Mouse (Mus musculus) CH12.LX (cell line): ENCODE measurements at regions not wholly inside any gene's neighbourhood (a gene's known extent, or its start where the extent isn't known, plus 50 kb on each side); places are given as distances from the start of the nearest gene placed in this dataset.

Experiments used
- DNase-seq: peaks from one replicate; pipeline ENCODE4 v3.0.0-alpha.2; 2013; ENCODE audit errors: extremely low read depth
- H3K27ac ChIP-seq: 2 replicates; pipeline ENCODE4 v1.5.1; 2012; ENCODE audit warnings: low read depth, mild to moderate bottlenecking, control low read depth, moderate library complexity; ENCODE audit not compliant: insufficient read depth
- H3K27me3 ChIP-seq: replicated peaks from 2 replicates; pipeline ENCODE3; 2012; ENCODE audit warnings: inconsistent platforms
- H3K36me3 ChIP-seq, 2 experiments: replicated peaks in 1 of 2; 2 replicates each; pipeline versions ENCODE3 to v1.6.1; 2012; ENCODE audit warnings: inconsistent platforms in 1 of 2, low read length in 1 of 2, mild to moderate bottlenecking in 1 of 2, mixed read lengths in 1 of 2, moderate library complexity in 1 of 2; ENCODE audit not compliant: control insufficient read depth in 1 of 2, insufficient read depth in 1 of 2
- H3K4me1 ChIP-seq, 2 experiments: 2 replicates each; pipeline ENCODE4 v1.6.1; 2012; ENCODE audit warnings: inconsistent platforms in 1 of 2, moderate library complexity in 1 of 2; ENCODE audit not compliant: insufficient read depth in 2 of 2, control insufficient read depth in 1 of 2
- H3K4me2 ChIP-seq: 2 replicates; pipeline ENCODE4 v1.6.1; 2012; ENCODE audit warnings: low read depth, mild to moderate bottlenecking, control low read depth; ENCODE audit not compliant: poor library complexity, insufficient read depth, severe bottlenecking
- H3K4me3 ChIP-seq, 3 experiments: fragments of 150-350 bp in 1 of 3; sonication (generic) in 1 of 3; replicated peaks in 1 of 3; 2 replicates each; pipeline versions ENCODE3 to v1.5.1; 2011 to 2012; ENCODE audit warnings: low read depth in 2 of 3, low read length in 2 of 3, mild to moderate bottlenecking in 2 of 3, moderate library complexity in 2 of 3, control low read depth in 1 of 3, improper control_type of control experiment in 1 of 3, inconsistent platforms in 1 of 3, mixed read lengths in 1 of 3; ENCODE audit not compliant: poor library complexity in 1 of 3
- H3K79me2 ChIP-seq: replicated peaks from 2 replicates; pipeline ENCODE4 v1.6.1; 2012; ENCODE audit warnings: mild to moderate bottlenecking, moderate library complexity; ENCODE audit not compliant: control insufficient read depth, poor library complexity, insufficient read depth, severe bottlenecking; ENCODE audit errors: extremely low read depth
- H3K9ac ChIP-seq: 2 replicates; pipeline ENCODE4 v1.6.1; 2012; ENCODE audit warnings: low read depth, mild to moderate bottlenecking, control low read depth, moderate library complexity; ENCODE audit not compliant: insufficient read depth
- H3K9me3 ChIP-seq: replicated peaks from 2 replicates; pipeline ENCODE3; 2012; ENCODE audit warnings: low read length, inconsistent platforms, mixed read lengths
- BHLHE40 ChIP-seq: IDR thresholded peaks from 2 replicates; pipeline ENCODE4 v1.6.1; 2011; ENCODE audit warnings: mild to moderate bottlenecking, low read depth, low read length, improper control_type of control experiment
- E2F4 ChIP-seq: IDR thresholded peaks from 2 replicates; pipeline ENCODE4 v1.6.1; 2011; ENCODE audit warnings: low read depth, low read length, improper control_type of control experiment; ENCODE audit not compliant: insufficient replicate concordance
- HCFC1 ChIP-seq: IDR thresholded peaks from 2 replicates; pipeline ENCODE4 v1.6.1; 2012; ENCODE audit warnings: low read depth, mild to moderate bottlenecking, inconsistent platforms, low read length, improper control_type of control experiment
- MXI1 ChIP-seq: IDR thresholded peaks from 2 replicates; pipeline ENCODE4 v1.6.1; 2011; ENCODE audit warnings: mild to moderate bottlenecking, low read depth, low read length, improper control_type of control experiment
- NELFE ChIP-seq: IDR thresholded peaks from 2 replicates; pipeline ENCODE4 v1.6.1; 2011; ENCODE audit warnings: low read depth, low read length, improper control_type of control experiment
- POLR2A ChIP-seq: IDR thresholded peaks from 2 replicates; pipeline ENCODE4 v1.6.1; 2011; ENCODE audit warnings: low read depth, mild to moderate bottlenecking, improper control_type of control experiment, low read length
- POLR2AphosphoS2 ChIP-seq: IDR thresholded peaks from 2 replicates; pipeline ENCODE4 v1.6.1; 2011; ENCODE audit warnings: low read depth, low read length, improper control_type of control experiment
- RCOR1 ChIP-seq: conservative IDR thresholded peaks from 2 replicates; pipeline ENCODE4 v1.6.1; 2012; ENCODE audit warnings: low read depth, mild to moderate bottlenecking, inconsistent platforms, low read length, improper control_type of control experiment
- SMC3 ChIP-seq: IDR thresholded peaks from 2 replicates; pipeline ENCODE4 v1.6.1; 2011; ENCODE audit warnings: low read depth, low read length, improper control_type of control experiment
- TCF12 ChIP-seq: IDR thresholded peaks from 2 replicates; pipeline ENCODE4 v1.6.1; 2014; ENCODE audit warnings: low read depth, mild to moderate bottlenecking, inconsistent platforms, low read length, improper control_type of control experiment
- UBTF ChIP-seq: IDR thresholded peaks from 2 replicates; pipeline ENCODE4 v1.6.1; 2012; ENCODE audit warnings: low read depth, mild to moderate bottlenecking, inconsistent platforms, low read length, improper control_type of control experiment, moderate library complexity
- ZC3H11A ChIP-seq: IDR thresholded peaks from 2 replicates; pipeline ENCODE4 v1.6.1; 2012; ENCODE audit warnings: low read depth, mild to moderate bottlenecking, inconsistent platforms, low read length, improper control_type of control experiment
- ZKSCAN1 ChIP-seq: IDR thresholded peaks from 2 replicates; pipeline ENCODE4 v1.6.1; 2012; ENCODE audit warnings: low read depth, inconsistent platforms, low read length, improper control_type of control experiment, borderline replicate concordance
- ZMIZ1 ChIP-seq: IDR thresholded peaks from 2 replicates; pipeline ENCODE4 v1.6.1; 2012; ENCODE audit warnings: low read depth, mild to moderate bottlenecking, inconsistent platforms, low read length, improper control_type of control experiment
- dilution Hi-C: fragments of 300-500 bp; cut with MboI; formaldehyde crosslinking; loops from 2 replicates; pipeline ENCODE4 v1.14.3; 2020; ENCODE audit warnings: low sequenced_read_pairs; ENCODE audit not compliant: extremely low pct_unique_long_range_greater_than_20kb, extremely low pct_ligation_motif_present
- in situ Hi-C: fragments of 300-500 bp; cut with MboI; formaldehyde crosslinking; loops from 3 replicates; pipeline ENCODE4 v1.14.3; 2019; ENCODE audit warnings: low sequenced_read_pairs, low pct_ligation_motif_present, low pct_unique_long_range_greater_than_20kb, mixed read lengths

DNA sequence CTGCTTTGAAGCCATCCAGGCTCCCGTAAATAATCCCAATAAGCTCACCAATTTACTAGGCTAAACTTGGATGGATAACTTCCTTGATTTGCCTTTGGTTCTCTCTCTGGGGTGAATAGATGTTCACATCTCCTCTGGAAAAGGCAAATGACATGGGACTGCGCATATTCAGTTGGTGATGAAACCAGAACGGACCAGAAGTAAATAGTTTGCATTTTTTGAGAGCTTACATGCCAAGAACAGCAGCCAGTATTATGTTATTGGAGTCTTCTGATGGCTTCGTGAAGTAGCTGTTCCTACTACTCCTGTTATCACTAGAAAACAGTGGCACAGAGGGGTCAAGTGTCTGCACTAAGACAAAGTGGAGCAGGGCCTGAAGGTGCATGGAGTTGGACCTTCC lies 434.5 kb upstream of the Klhl29 start:
- Histone ChIP-seq H3K9me3 (peaks cover 38% of the 10 kb centered on the region), H3K27ac (no peak overlapping the region), H3K4me2 (no peak overlapping the region), H3K4me1 (no peaks in the 10 kb centered on the region), H3K27me3 (no peaks in the 10 kb centered on the region), H3K36me3 (no peaks in the 10 kb centered on the region), H3K9ac (no peak overlapping the region)
- in situ Hi-C loops: no loop called here
- DNase-seq: no peak
- TF ChIP-seq POLR2AphosphoS2: no peak
- no peak for TF ChIP-seq POLR2A
- no peak for TF ChIP-seq UBTF
- no peak for TF ChIP-seq ZKSCAN1
- TF ChIP-seq MXI1: no peak
- no peak for TF ChIP-seq NELFE
- no peak for TF ChIP-seq RCOR1
- no peak for TF ChIP-seq ZMIZ1
- TF ChIP-seq ZC3H11A: no peak
- no peak for TF ChIP-seq SMC3
- TF ChIP-seq HCFC1: no peak
- TF ChIP-seq E2F4: no peak
- TF ChIP-seq, all 38 proteins: peak for 0
- dilution Hi-C loops: no loop called here
- H3K4me3 ChIP-seq: no peak overlapping the region
- no peaks in the 10 kb centered on the region for H3K79me2 ChIP-seq

DNA sequence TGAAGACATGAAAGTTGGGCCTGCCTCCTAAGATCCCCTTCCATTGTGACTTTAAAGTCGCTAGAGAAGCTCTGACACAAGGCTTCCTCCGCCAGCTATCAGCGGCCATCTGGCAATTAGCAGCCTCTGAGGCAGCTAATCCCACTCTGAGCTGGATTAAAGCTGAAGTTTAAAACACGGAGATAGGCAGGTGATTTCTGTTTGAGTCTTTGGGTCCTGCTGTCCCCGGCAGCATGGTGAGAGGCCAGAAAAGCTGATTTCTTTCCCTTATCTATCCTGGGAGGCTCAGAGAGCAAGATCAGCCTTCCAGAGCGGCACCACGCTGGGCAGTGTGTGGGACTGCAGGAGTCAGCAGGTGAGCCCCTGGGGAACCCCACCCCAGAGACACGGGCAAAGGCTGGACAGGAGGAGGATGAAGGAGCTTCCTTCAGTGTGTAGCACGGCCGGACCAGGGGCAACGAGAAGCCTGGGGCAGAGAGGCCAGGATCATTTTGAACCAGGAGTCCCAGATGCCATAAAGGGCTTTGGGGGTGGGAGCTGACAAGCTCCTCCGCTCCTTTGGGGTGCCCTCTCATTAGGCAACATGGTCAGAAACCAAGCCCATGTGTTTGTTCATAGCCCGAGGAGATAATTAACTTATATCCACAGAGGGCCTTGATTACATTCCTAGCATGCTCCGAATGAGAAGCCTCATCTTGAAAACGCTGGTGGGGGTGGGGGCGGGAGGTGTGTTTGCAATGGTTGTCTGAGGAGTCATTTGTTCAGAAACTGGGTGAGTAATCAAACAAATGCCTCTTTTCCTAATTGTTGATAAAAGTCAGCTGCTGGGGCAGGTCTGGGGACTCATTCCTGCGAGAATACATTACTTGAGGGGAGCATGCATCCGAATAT lies 432.8 kb upstream of the Klhl29 start:
- TF ChIP-seq TCF12 (no peak), BHLHE40 (no peak), UBTF (no peak)
- Histone ChIP-seq H3K27ac (no peak overlapping the region), H3K4me3 (no peak overlapping the region), H3K4me2 (no peak overlapping the region), H3K9ac (no peak overlapping the region), H3K4me1 (no peaks in the 10 kb centered on the region), H3K79me2 (no peaks in the 10 kb centered on the region), H3K36me3 (no peaks in the 10 kb centered on the region), H3K27me3 (no peaks in the 10 kb centered on the region), H3K9me3 (peaks cover 48% of the 10 kb centered on the region)
- DNase-seq: no peak
- in situ Hi-C loops: no loop called here
- dilution Hi-C loops: no loop called here
